In genomic region chr11:68874841-68875240, GRCm38 (mm10) we compare ENCODE assay signal across 10 mouse cellular contexts. TPM values are rescaled to one million over a fixed set of nuclear protein-coding genes. Genes with fewer than 3 reads are reported as not detected.
DNase-seq lines count a peak whose midpoint lies in the region; ATAC-seq and TF ChIP-seq lines count a peak whose summit lies in the region.
"Had no signal": no experiment of that assay in that cellular context is flagged by ENCODE, and none has a peak within 500 bp of the region (broad histone marks: within the 10 kb centered on the region; RNA-seq: fewer than 3 reads in every experiment).

No protein-coding gene starts in this region.

- H3K9me3 ChIP-seq in hindbrain, embryonic 10.5 days: no peaks in the 10 kb centered on the region
- no peaks in the 10 kb centered on the region for H3K9me3 ChIP-seq in hindbrain, embryonic 16.5 days (ENCODE audit: control insufficient read depth, low read length)
- no peaks in the 10 kb centered on the region for H3K9me3 ChIP-seq in midbrain, postnatal 0 days (ENCODE audit: low read length)
- H3K9me3 ChIP-seq: embryonic facial prominence, embryonic 13.5 days had no signal

- H3K4me1 ChIP-seq in hindbrain, embryonic 10.5 days (replicated peaks): peaks cover 5% of the 10 kb centered on the region; the same call in 1 of the 2 replicates
- H3K4me1 ChIP-seq in hindbrain, embryonic 16.5 days (ENCODE audit: control insufficient read depth, insufficient read depth, low read depth, low read length): no peaks in the 10 kb centered on the region
- H3K4me1 ChIP-seq in midbrain, postnatal 0 days (ENCODE audit: insufficient read depth, low read length): no peaks in the 10 kb centered on the region
- H3K4me1 ChIP-seq: embryonic facial prominence, embryonic 13.5 days had no signal

- H3K27me3 ChIP-seq in hindbrain, embryonic 10.5 days (ENCODE audit: insufficient read depth, poor library complexity, severe bottlenecking): no peaks in the 10 kb centered on the region
- H3K27me3 ChIP-seq in hindbrain, embryonic 16.5 days (replicated peaks; ENCODE audit: control insufficient read depth, insufficient read depth, low read length): no peaks in the 10 kb centered on the region
- no peaks in the 10 kb centered on the region for H3K27me3 ChIP-seq in midbrain, postnatal 0 days (ENCODE audit: insufficient read depth, low read length)
- H3K27me3 ChIP-seq: embryonic facial prominence, embryonic 13.5 days had no signal

- H3K36me3 ChIP-seq in hindbrain, embryonic 10.5 days: no peaks in the 10 kb centered on the region
- no peaks in the 10 kb centered on the region for H3K36me3 ChIP-seq in hindbrain, embryonic 16.5 days (ENCODE audit: control insufficient read depth, insufficient read depth, low read length)
- no peaks in the 10 kb centered on the region for H3K36me3 ChIP-seq in midbrain, postnatal 0 days (ENCODE audit: insufficient read depth, low read length)
- H3K36me3 ChIP-seq: embryonic facial prominence, embryonic 13.5 days had no signal

- no peak for ATAC-seq in hindbrain, embryonic 16.5 days
- ATAC-seq in erythroblast, adult 5-6 weeks (replicated peaks; ENCODE audit: low FRiP score, poor library complexity, severe bottlenecking): peak; percentile 87
- ATAC-seq in midbrain, postnatal 0 days (ENCODE audit: low FRiP score): no peak

- peak; percentile 49 for DNase-seq in hindbrain, embryonic 10.5 days (ENCODE audit: low spot score)
- peak; percentile 32 to 50 for DNase-seq in CD8-positive naive resting alpha-beta T cell, adult 2 months (ENCODE audit: low read depth in 2 of 2, low spot score in 2 of 2)
- DNase-seq in adrenal gland, postnatal 14 days: peak; percentile 84
- DNase-seq in kidney, postnatal 4 days: peak; percentile 75 to 79
- DNase-seq in midbrain, postnatal 0 days (ENCODE audit: low spot score): peak; percentile 81
- DNase-seq in thymus, postnatal 25 days: peak; percentile 52

- 1% methylated on average over 2 of the region's 2 CpGs for WGBS in hindbrain, embryonic 10.5 days
- 0% methylated on average over 2 of the region's 2 CpGs for WGBS in hindbrain, embryonic 16.5 days
- WGBS in midbrain, postnatal 0 days: 0% methylated on average over 2 of the region's 2 CpGs

- no peak overlapping the region for H3K4me2 ChIP-seq in hindbrain, embryonic 16.5 days (ENCODE audit: low read length)
- H3K4me2 ChIP-seq in midbrain, postnatal 0 days (ENCODE audit: low read depth, low read length, poor library complexity, severe bottlenecking): no peak overlapping the region
- H3K4me2 ChIP-seq: embryonic facial prominence, embryonic 13.5 days had no signal

- H3K4me3 ChIP-seq in hindbrain, embryonic 10.5 days: no peak overlapping the region
- H3K4me3 ChIP-seq in hindbrain, embryonic 16.5 days (ENCODE audit: low read length): no peak overlapping the region
- H3K4me3 ChIP-seq in midbrain, postnatal 0 days (ENCODE audit: low read depth, low read length): no peak overlapping the region
- H3K4me3 ChIP-seq: embryonic facial prominence, embryonic 13.5 days had no signal

- no peak overlapping the region for H3K9ac ChIP-seq in hindbrain, embryonic 16.5 days (ENCODE audit: low read depth, low read length)
- H3K9ac ChIP-seq in midbrain, postnatal 0 days (replicated peaks; ENCODE audit: low read length, poor library complexity, severe bottlenecking): no peak overlapping the region
- H3K9ac ChIP-seq: embryonic facial prominence, embryonic 13.5 days had no signal

- peak; percentile 82 for TF ChIP-seq CTCF in midbrain, postnatal 0 days (IDR thresholded peaks at IDR 0.05)

- H3K27ac ChIP-seq in hindbrain, embryonic 10.5 days: no peak overlapping the region
- H3K27ac ChIP-seq in hindbrain, embryonic 16.5 days (ENCODE audit: low read depth, low read length): no peak overlapping the region
- no peak overlapping the region for H3K27ac ChIP-seq in midbrain, postnatal 0 days (ENCODE audit: low read depth, low read length)
- H3K27ac ChIP-seq: embryonic facial prominence, embryonic 13.5 days had no signal

RNA-seq across cellular contexts. Expression of gene Ndel1, which starts 3.2 kb away (rescaled TPM):
- 56.3 and 57.7 TPM in 2 replicates for polyA plus RNA-seq in hindbrain, embryonic 10.5 days (2016; fragmentation: Nextera tagmentation; extraction: Ambion mirVana)
- polyA plus RNA-seq in hindbrain, embryonic 16.5 days (2015; fragmentation: Nextera tagmentation; extraction: Ambion mirVana): 109 and 112 TPM in 2 replicates
- 67.1 and 73.2 TPM in 2 replicates for total RNA-seq in adrenal gland, postnatal 14 days (2021)
- 26.3 and 30.7 TPM in 2 replicates for total RNA-seq in erythroblast, adult 5-6 weeks (2015; ENCODE audit: low replicate concordance)
- 54.4 and 55.6 TPM in 2 replicates for total RNA-seq in erythroblast, adult 5-6 weeks (2017; ENCODE audit: low replicate concordance)
- 88.0 and 114 TPM in 2 replicates for total RNA-seq in midbrain, postnatal 0 days (2014; rRNA removed)
- polyA plus RNA-seq in midbrain, postnatal 0 days (2015; fragmentation: Nextera tagmentation; extraction: Ambion mirVana): 106 and 112 TPM in 2 replicates

RNA-seq across cellular contexts. Expression of gene Rnf222, which starts 13.5 kb away (rescaled TPM):
- polyA plus RNA-seq in hindbrain, embryonic 10.5 days (2016; fragmentation: Nextera tagmentation; extraction: Ambion mirVana): 0.07 TPM in 1 of 2 replicates, not detected in the other
- polyA plus RNA-seq in hindbrain, embryonic 16.5 days (2015; fragmentation: Nextera tagmentation; extraction: Ambion mirVana): 0.04 TPM in 1 of 2 replicates, not detected in the other
- total RNA-seq in adrenal gland, postnatal 14 days (2021): 0.15 TPM in 1 of 2 replicates, not detected in the other
- not detected in 2 replicates for total RNA-seq in erythroblast, adult 5-6 weeks (2015; ENCODE audit: low replicate concordance)
- total RNA-seq in erythroblast, adult 5-6 weeks (2017; ENCODE audit: low replicate concordance): not detected in 2 replicates
- 0.11 TPM in 1 of 2 replicates, not detected in the other for total RNA-seq in midbrain, postnatal 0 days (2014; rRNA removed)
- polyA plus RNA-seq in midbrain, postnatal 0 days (2015; fragmentation: Nextera tagmentation; extraction: Ambion mirVana): not detected in 2 replicates

RNA-seq across cellular contexts. Expression of gene Rpl26, which starts 26.5 kb away (rescaled TPM):
- 904 and 972 TPM in 2 replicates for polyA plus RNA-seq in hindbrain, embryonic 10.5 days (2016; fragmentation: Nextera tagmentation; extraction: Ambion mirVana)
- polyA plus RNA-seq in hindbrain, embryonic 16.5 days (2015; fragmentation: Nextera tagmentation; extraction: Ambion mirVana): 487 and 500 TPM in 2 replicates
- 1,094 and 1,263 TPM in 2 replicates for total RNA-seq in adrenal gland, postnatal 14 days (2021)
- total RNA-seq in erythroblast, adult 5-6 weeks (2015; ENCODE audit: low replicate concordance): 757 and 872 TPM in 2 replicates
- 762 and 834 TPM in 2 replicates for total RNA-seq in erythroblast, adult 5-6 weeks (2017; ENCODE audit: low replicate concordance)
- total RNA-seq in midbrain, postnatal 0 days (2014; rRNA removed): 1,124 and 1,179 TPM in 2 replicates
- 561 and 573 TPM in 2 replicates for polyA plus RNA-seq in midbrain, postnatal 0 days (2015; fragmentation: Nextera tagmentation; extraction: Ambion mirVana)

RNA-seq across cellular contexts. Expression of gene Odf4, which starts 52.0 kb away (rescaled TPM):
- polyA plus RNA-seq in hindbrain, embryonic 10.5 days (2016; fragmentation: Nextera tagmentation; extraction: Ambion mirVana): not detected in 2 replicates
- 0.34 and 0.67 TPM in 2 replicates for polyA plus RNA-seq in hindbrain, embryonic 16.5 days (2015; fragmentation: Nextera tagmentation; extraction: Ambion mirVana)
- total RNA-seq in adrenal gland, postnatal 14 days (2021): 0.30 and 0.45 TPM in 2 replicates
- total RNA-seq in erythroblast, adult 5-6 weeks (2015; ENCODE audit: low replicate concordance): not detected in 2 replicates
- not detected in 2 replicates for total RNA-seq in erythroblast, adult 5-6 weeks (2017; ENCODE audit: low replicate concordance)
- total RNA-seq in midbrain, postnatal 0 days (2014; rRNA removed): 1.5 and 4.3 TPM in 2 replicates
- 0.52 and 2.2 TPM in 2 replicates for polyA plus RNA-seq in midbrain, postnatal 0 days (2015; fragmentation: Nextera tagmentation; extraction: Ambion mirVana)
- polyA plus RNA-seq: embryonic facial prominence, embryonic 13.5 days; lung, embryonic 16.5 days had no signal
